Mouse (Mus musculus): Measurements from ENCODE around the gene Nlrc5. TPM values are rescaled to one million over a fixed set of nuclear protein-coding genes. Genes with fewer than 3 reads are reported as not detected.

Nlrc5 gene
- polyA plus RNA-seq, 1 experiment from 2014 or later = not detected

DNA sequence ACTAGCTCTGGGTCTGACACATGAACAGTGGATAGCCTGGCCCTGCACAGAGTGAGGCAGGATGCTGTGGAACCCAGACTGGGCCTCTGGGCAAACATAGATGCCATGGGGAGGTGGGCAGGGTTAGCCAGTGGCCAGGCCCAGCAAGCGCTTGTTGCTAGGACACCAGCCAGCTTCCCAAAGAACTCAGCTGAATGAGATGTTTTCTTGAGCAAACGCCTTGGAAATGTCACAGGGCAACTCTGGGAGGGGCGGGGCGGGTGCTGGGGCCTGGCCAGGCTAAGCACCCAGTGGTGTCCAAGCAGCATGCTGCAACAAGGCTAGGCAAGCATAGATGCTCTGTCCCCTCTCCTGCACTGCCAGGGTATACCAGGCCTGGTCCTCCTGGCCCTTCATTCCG lies 127.1 kb downstream of the Nlrc5 start:
- Histone ChIP-seq H3K4me3 (ENCODE audit: low read depth, low read length) (no peak overlapping the region), H3K27ac (ENCODE audit: low read depth, low read length) (no peak overlapping the region), H3K4me1 (ENCODE audit: control insufficient read depth, insufficient read depth, low read length) (no peaks in the 10 kb centered on the region), H3K9me3 (replicated peaks; ENCODE audit: control insufficient read depth, low read length) (no peaks in the 10 kb centered on the region), H3K27me3 (ENCODE audit: control insufficient read depth, insufficient read depth, low read length) (no peaks in the 10 kb centered on the region), H3K9ac (ENCODE audit: low read depth, low read length) (no peak overlapping the region), H3K36me3 (ENCODE audit: control insufficient read depth, insufficient read depth, low read length) (no peaks in the 10 kb centered on the region), H3K4me2 (no peak overlapping the region)
- ATAC-seq (replicated peaks; ENCODE audit: insufficient number of reproducible peaks, low FRiP score, low TSS enrichment) = no peak
- 68% methylated on average over 5 of the region's 5 CpGs for WGBS (ENCODE audit: insufficient replicate concordance)

DNA sequence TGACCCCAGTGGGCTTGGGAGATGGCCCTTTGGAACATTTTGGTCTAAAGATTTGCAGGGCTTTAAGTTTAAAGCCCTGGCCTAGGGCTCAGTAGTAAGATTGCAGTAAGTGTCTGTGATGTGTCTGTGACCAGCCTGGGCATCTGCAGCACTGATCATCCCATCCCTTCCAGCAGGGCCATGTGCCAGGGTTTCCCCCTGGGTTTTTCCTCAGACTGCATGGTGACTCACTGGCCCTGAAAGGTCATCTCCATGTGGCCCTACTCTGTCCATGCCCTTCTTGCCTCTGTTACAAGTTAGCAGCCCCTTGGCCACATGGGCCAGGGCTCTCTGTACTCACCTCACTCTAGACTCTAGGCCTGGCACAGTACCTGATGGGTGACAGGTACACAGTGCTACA lies 130.3 kb downstream of the Nlrc5 start:
- ATAC-seq (replicated peaks; ENCODE audit: insufficient number of reproducible peaks, low FRiP score, low TSS enrichment) = no peak
- no peak overlapping the region for H3K4me3 ChIP-seq (ENCODE audit: low read depth, low read length)
- H3K36me3 ChIP-seq (ENCODE audit: control insufficient read depth, insufficient read depth, low read length) = no peaks in the 10 kb centered on the region

DNA sequence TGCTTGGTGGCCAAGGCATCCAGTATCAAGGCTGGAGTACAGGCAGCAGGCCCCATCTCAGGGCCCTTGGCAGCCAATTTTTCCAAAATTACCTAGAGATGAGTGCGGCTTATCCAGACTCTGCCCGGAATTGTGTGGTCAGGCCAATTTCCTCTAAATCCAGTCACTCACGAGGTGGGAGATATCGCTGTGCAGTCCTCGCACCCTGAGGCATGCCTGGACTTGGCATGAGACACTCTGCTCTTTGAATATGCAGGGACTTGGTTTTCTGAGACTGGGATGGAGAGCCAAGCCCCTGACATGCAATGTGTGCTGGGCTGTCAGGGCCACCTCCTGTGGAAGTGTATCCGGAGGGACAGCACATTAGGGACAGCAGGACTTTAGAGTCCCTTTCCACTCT lies 131.9 kb downstream of the Nlrc5 start:
- H3K4me2 ChIP-seq = no peak overlapping the region
- 71% methylated on average over 6 of the region's 6 CpGs for WGBS (ENCODE audit: insufficient replicate concordance)
- ATAC-seq (replicated peaks; ENCODE audit: insufficient number of reproducible peaks, low FRiP score, low TSS enrichment) = no peak
- no peak overlapping the region for H3K4me3 ChIP-seq (ENCODE audit: low read depth, low read length)
- no peaks in the 10 kb centered on the region for H3K36me3 ChIP-seq (ENCODE audit: control insufficient read depth, insufficient read depth, low read length)
- no peak overlapping the region for H3K9ac ChIP-seq (ENCODE audit: low read depth, low read length)
- no peaks in the 10 kb centered on the region for H3K27me3 ChIP-seq (ENCODE audit: control insufficient read depth, insufficient read depth, low read length)
- no peak overlapping the region for H3K27ac ChIP-seq (ENCODE audit: low read depth, low read length)
- H3K4me1 ChIP-seq (ENCODE audit: control insufficient read depth, insufficient read depth, low read length) = no peaks in the 10 kb centered on the region
- H3K9me3 ChIP-seq (replicated peaks; ENCODE audit: control insufficient read depth, low read length) = no peaks in the 10 kb centered on the region

More for the DNA sequence above, 130.3 kb downstream of the Nlrc5 start:
- no peak overlapping the region for H3K27ac ChIP-seq (ENCODE audit: low read depth, low read length)
- no peak overlapping the region for H3K9ac ChIP-seq (ENCODE audit: low read depth, low read length)
- H3K4me1 ChIP-seq (ENCODE audit: control insufficient read depth, insufficient read depth, low read length) = no peaks in the 10 kb centered on the region
- no peaks in the 10 kb centered on the region for H3K9me3 ChIP-seq (replicated peaks; ENCODE audit: control insufficient read depth, low read length)
- no peak overlapping the region for H3K4me2 ChIP-seq
- no peaks in the 10 kb centered on the region for H3K27me3 ChIP-seq (ENCODE audit: control insufficient read depth, insufficient read depth, low read length)

DNA sequence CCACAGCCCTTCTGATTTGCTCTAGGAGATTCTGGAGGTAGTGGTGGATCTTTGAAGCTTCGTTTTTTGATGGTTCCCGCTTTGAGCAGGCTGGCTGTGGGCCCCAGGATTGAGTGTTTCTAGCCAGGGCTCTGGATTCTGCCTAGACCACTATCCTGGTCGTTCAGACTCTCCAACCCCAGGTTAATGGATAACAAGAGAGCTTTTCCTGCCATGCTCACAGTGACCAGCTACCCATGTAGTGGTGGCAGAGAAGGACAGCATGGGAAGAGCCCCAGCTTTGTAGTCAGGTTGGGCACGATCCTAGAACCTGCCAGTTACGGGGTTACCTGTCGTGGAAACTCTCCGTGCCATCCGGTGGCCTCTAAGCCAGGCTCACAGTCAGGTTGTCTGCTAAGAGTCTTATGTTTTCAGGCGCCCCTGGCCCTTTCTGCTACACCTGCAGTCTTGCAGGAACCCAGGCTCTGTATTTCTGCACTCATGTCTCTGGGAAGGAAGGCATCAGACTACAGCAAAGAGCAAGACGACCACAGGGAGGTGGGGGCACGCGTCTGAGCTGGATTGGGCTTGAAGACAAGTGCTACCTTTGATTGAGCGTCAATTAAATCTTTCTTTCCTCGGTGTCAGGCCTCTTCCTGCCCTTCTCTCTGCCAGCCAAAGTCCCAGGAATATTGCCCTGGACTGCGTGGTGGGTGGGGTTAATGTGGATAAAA lies 132.4 kb downstream of the Nlrc5 start:
- H3K9ac ChIP-seq (ENCODE audit: low read depth, low read length) = no peak overlapping the region
- H3K27me3 ChIP-seq (ENCODE audit: control insufficient read depth, insufficient read depth, low read length) = no peaks in the 10 kb centered on the region
- H3K27ac ChIP-seq (ENCODE audit: low read depth, low read length) = no peak overlapping the region
- ATAC-seq (replicated peaks; ENCODE audit: insufficient number of reproducible peaks, low FRiP score, low TSS enrichment) = no peak
- no peak overlapping the region for H3K4me3 ChIP-seq (ENCODE audit: low read depth, low read length)
- H3K4me2 ChIP-seq = no peak overlapping the region
- WGBS (ENCODE audit: insufficient replicate concordance) = 70% methylated on average over 15 of the region's 15 CpGs
- no peaks in the 10 kb centered on the region for H3K9me3 ChIP-seq (replicated peaks; ENCODE audit: control insufficient read depth, low read length)
- H3K36me3 ChIP-seq (ENCODE audit: control insufficient read depth, insufficient read depth, low read length) = no peaks in the 10 kb centered on the region
- no peaks in the 10 kb centered on the region for H3K4me1 ChIP-seq (ENCODE audit: control insufficient read depth, insufficient read depth, low read length)

DNA sequence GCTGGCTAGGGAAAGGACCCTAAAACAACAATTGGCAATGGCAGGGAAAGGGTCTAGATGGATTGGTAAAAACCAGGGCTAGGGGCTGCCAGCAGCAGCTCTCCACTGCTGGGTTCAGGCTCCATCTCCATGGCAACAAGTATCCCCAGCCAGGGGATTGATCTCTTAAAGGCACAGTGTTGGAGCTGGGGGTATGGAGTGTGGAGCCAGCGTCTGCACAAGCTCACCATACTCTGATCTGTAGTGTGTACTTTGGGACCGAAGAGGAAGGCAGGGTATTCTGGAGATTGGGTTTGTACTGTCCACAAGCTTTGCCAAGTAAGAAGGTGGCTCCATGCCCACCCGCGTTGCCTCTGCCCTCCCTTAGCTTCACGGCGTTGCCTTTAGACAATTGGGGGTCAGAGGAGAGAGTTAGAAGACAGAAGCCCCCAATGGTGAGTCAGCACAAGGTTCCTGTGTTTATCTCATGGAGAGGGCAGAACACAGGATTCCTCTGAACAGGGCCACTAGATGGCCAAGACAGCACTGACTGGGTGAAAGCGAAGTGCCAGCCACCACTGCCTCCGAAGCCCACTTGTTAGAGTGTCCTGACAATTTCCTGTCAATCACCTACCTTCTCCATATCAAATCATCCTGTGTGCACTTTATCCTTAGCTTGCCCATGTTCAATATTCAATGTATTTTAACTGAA lies 133.1 kb downstream of the Nlrc5 start:
- no peaks in the 10 kb centered on the region for H3K36me3 ChIP-seq (ENCODE audit: control insufficient read depth, insufficient read depth, low read length)
- no peak overlapping the region for H3K4me2 ChIP-seq
- no peak for ATAC-seq (replicated peaks; ENCODE audit: insufficient number of reproducible peaks, low FRiP score, low TSS enrichment)
- 73% methylated on average over 8 of the region's 8 CpGs for WGBS (ENCODE audit: insufficient replicate concordance)
- no peak overlapping the region for H3K27ac ChIP-seq (ENCODE audit: low read depth, low read length)
- H3K4me1 ChIP-seq (ENCODE audit: control insufficient read depth, insufficient read depth, low read length) = no peaks in the 10 kb centered on the region
- H3K9me3 ChIP-seq (replicated peaks; ENCODE audit: control insufficient read depth, low read length) = no peaks in the 10 kb centered on the region
- no peak overlapping the region for H3K9ac ChIP-seq (ENCODE audit: low read depth, low read length)
- no peak overlapping the region for H3K4me3 ChIP-seq (ENCODE audit: low read depth, low read length)
- H3K27me3 ChIP-seq (ENCODE audit: control insufficient read depth, insufficient read depth, low read length) = no peaks in the 10 kb centered on the region

DNA sequence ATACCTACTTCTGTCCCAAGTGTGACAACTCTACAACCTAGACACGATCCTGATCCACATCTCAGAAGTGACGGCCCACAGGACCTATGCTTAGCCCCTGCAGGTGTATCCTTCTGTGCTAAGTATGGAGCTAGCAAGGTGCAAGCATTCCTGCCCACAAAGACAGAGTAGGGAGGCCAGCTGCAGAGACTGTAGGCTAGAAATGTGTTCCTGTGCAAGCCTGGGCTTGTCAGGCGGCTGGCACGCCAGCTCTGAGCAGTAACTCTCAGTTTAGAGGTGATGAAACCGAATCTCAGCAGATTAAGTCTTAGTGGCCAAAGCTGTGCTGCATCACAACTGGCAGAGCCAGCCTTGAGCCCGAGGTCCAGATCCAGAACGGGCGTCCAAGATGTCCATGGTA lies 133.9 kb downstream of the Nlrc5 start:
- H3K9me3 ChIP-seq (replicated peaks; ENCODE audit: control insufficient read depth, low read length) = no peaks in the 10 kb centered on the region
- no peak overlapping the region for H3K4me2 ChIP-seq
- H3K9ac ChIP-seq (ENCODE audit: low read depth, low read length) = no peak overlapping the region
- H3K4me3 ChIP-seq (ENCODE audit: low read depth, low read length) = no peak overlapping the region
- H3K27ac ChIP-seq (ENCODE audit: low read depth, low read length) = no peak overlapping the region
- no peak for ATAC-seq (replicated peaks; ENCODE audit: insufficient number of reproducible peaks, low FRiP score, low TSS enrichment)
- H3K36me3 ChIP-seq (ENCODE audit: control insufficient read depth, insufficient read depth, low read length) = no peaks in the 10 kb centered on the region
- no peaks in the 10 kb centered on the region for H3K4me1 ChIP-seq (ENCODE audit: control insufficient read depth, insufficient read depth, low read length)
- WGBS (ENCODE audit: insufficient replicate concordance) = 82% methylated on average over 8 of the region's 8 CpGs
- no peaks in the 10 kb centered on the region for H3K27me3 ChIP-seq (ENCODE audit: control insufficient read depth, insufficient read depth, low read length)

DNA sequence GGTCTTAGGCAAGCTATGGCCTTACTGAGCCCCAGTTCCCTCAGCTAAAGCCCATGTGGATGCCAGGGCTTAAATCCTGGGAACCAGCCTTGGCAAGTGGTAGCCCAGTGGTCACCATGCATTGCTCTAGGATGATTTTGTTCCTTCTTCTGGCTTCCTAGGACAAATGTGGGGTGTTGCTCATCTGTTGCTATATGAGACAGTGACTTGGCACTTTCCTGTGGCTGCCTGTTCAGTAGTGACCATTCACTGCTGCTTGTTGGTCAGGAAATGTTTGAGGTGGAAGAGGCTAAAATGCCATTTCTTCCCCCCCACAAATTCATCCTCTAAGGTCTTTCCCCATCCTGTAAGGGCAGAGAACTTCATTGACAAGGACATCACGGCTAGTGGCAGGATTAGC lies 135.3 kb downstream of the Nlrc5 start:
- no peak overlapping the region for H3K9ac ChIP-seq (ENCODE audit: low read depth, low read length)
- H3K4me3 ChIP-seq (ENCODE audit: low read depth, low read length) = no peak overlapping the region
- WGBS (ENCODE audit: insufficient replicate concordance) = 68% methylated on average over 1 of the region's 1 CpGs
- H3K4me1 ChIP-seq (ENCODE audit: control insufficient read depth, insufficient read depth, low read length) = no peaks in the 10 kb centered on the region
- H3K36me3 ChIP-seq (ENCODE audit: control insufficient read depth, insufficient read depth, low read length) = peaks cover 5% of the 10 kb centered on the region
- no peak overlapping the region for H3K27ac ChIP-seq (ENCODE audit: low read depth, low read length)
- no peak overlapping the region for H3K4me2 ChIP-seq
- H3K9me3 ChIP-seq (replicated peaks; ENCODE audit: control insufficient read depth, low read length) = no peaks in the 10 kb centered on the region
- H3K27me3 ChIP-seq (ENCODE audit: control insufficient read depth, insufficient read depth, low read length) = no peaks in the 10 kb centered on the region
- no peak for ATAC-seq (replicated peaks; ENCODE audit: insufficient number of reproducible peaks, low FRiP score, low TSS enrichment)

DNA sequence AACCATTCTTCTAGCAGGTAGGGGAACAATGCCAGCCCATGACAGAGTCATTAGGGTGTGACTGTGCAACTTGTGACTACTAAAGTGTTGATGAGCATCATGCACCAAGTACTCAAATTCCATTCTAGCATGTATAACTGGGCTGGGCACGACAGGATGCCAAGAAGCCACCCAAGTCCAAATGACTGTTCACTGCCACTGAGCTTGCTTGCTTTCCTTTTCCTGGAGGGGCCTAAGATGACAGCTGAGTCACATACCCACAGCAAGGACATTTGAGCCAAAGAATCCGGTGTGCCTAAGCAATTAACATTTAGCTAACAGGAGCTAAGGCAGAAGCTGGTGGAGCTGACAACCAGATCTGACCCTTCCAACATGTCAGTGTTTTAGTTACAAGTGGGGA lies 137.7 kb downstream of the Nlrc5 start:
- no peak for ATAC-seq (replicated peaks; ENCODE audit: insufficient number of reproducible peaks, low FRiP score, low TSS enrichment)
- H3K36me3 ChIP-seq (ENCODE audit: control insufficient read depth, insufficient read depth, low read length) = peaks cover 20% of the 10 kb centered on the region
- no peak overlapping the region for H3K4me2 ChIP-seq
- no peaks in the 10 kb centered on the region for H3K4me1 ChIP-seq (ENCODE audit: control insufficient read depth, insufficient read depth, low read length)
- 78% methylated on average over 2 of the region's 2 CpGs for WGBS (ENCODE audit: insufficient replicate concordance)
- H3K9me3 ChIP-seq (replicated peaks; ENCODE audit: control insufficient read depth, low read length) = no peaks in the 10 kb centered on the region
- H3K27me3 ChIP-seq (ENCODE audit: control insufficient read depth, insufficient read depth, low read length) = no peaks in the 10 kb centered on the region
- H3K4me3 ChIP-seq (ENCODE audit: low read depth, low read length) = no peak overlapping the region
- H3K9ac ChIP-seq (ENCODE audit: low read depth, low read length) = no peak overlapping the region
- H3K27ac ChIP-seq (ENCODE audit: low read depth, low read length) = no peak overlapping the region

All from heart, embryonic 11.5 days (tissue).